Mouse (Mus musculus): ENCODE measurements around the gene Lgi2. TPM values are rescaled to one million over a fixed set of nuclear protein-coding genes. Genes with fewer than 3 reads are reported as not detected.

Lgi2 gene
- total RNA-seq (2022): 10 to 100 TPM; 53.1 to 72.8 (median 58.0) TPM

DNA sequence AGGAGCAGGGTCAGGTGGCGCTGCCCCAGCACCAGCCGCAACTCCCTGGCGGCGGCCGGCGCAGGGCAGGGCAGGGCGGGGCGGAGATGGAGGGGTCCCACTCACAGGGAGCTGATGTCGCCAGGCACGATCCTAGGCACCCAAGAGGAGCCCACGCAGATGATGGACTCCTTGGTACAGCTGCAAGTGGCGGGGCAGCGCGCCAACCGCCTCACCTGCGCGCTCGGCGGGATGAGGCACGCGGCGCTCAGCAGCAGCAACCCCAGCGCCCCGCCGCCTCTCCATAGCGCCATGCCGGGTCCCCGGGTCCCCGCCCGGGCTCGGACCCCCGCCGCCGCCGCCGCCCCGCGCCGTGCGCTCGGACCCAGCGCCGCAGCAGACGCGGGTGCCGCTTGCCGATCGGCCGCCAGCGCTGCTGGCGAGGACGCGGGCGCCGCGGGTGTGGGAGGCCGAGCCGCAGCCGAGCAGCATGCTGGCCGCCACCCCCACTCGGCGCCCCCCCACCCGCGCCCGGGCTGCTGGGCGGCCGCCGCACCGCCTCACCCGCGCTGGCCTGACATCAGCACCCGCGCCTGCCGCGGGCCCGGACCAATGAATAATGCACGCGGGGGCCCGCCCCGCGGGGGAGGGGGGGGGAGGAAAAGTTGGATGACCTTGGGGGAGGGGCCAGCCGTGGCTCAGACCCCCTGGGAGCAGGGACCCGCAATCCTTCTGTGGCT lies at the start of gene Lgi2:
TSS of gene Lgi2 (minus strand) at position 650 of the 719 bp plus-strand sequence.
- peak in 1 of 2 experiments; percentile 36 for DNase-seq (ENCODE audit: low spot score in 2 of 2)

- no peak for DNase-seq (ENCODE audit: low spot score in 2 of 2)
Observed at GRCm38 (mm10) chr5:52615421-52615820, 49.2 kb upstream of the Lgi2 start.

GRCm38 (mm10) chr5:52614686-52615085 lies 48.4 kb upstream of the Lgi2 start:
- no peak for DNase-seq (ENCODE audit: low spot score in 2 of 2)

- DNase-seq (ENCODE audit: low spot score in 2 of 2): no peak
Observed at GRCm38 (mm10) chr5:52612776-52613175, 46.5 kb upstream of the Lgi2 start.

DNA sequence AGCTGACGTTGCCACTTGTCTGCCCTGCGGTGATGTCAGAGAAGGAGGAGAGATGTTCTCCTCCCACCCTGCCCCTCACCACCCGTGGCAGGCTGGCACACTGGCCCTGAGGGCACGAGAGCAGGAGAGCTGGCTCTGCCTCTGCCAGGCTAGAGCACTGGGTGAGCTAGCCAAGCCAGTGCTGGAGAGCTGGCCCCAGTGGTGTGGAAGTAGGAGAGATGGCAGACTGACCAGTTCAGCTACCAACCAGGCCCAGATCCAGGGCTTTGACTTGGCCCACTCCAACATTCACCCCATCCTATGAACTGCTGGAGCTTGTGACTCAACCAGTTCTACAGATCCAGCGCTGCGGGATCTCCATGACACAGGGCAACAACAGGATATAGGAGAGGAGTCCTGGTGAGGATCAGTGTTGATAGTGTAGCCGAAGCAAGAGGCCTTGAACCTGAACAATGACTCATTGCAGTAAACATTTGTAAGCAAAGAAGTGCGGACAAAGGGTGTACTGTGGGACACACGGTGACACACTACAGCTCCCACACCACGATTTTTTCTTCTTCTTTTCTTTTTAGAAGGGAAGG lies 45.1 kb upstream of the Lgi2 start:
- DNase-seq (ENCODE audit: low spot score in 2 of 2): no peak

- no peak for DNase-seq (ENCODE audit: low spot score in 2 of 2)
Observed at GRCm38 (mm10) chr5:52610306-52610705, 44.0 kb upstream of the Lgi2 start.

DNA sequence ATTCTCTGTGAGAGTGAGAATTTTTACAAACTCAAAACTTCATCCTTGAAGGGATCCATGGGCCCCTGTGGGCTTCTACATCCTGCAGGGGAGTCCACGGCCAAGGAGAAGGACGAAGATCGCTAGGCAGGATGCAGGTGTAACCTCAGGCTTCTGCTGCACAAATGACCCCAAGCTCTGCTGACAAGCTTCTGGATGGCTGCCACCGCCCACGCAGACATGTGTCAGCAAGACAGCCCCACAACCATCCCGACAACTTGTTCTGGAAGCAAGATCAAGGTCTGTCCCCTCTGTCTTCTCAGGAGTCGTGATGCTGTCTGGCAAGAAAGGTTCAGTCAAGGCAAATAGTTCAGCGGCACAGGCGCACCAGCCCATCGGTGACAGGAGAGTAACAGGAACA lies 43.4 kb upstream of the Lgi2 start:
- no peak for DNase-seq (ENCODE audit: low spot score in 2 of 2)

GRCm38 (mm10) chr5:52604582-52605041 lies 38.4 kb upstream of the Lgi2 start:
- no peak for DNase-seq (ENCODE audit: low spot score in 2 of 2)

DNA sequence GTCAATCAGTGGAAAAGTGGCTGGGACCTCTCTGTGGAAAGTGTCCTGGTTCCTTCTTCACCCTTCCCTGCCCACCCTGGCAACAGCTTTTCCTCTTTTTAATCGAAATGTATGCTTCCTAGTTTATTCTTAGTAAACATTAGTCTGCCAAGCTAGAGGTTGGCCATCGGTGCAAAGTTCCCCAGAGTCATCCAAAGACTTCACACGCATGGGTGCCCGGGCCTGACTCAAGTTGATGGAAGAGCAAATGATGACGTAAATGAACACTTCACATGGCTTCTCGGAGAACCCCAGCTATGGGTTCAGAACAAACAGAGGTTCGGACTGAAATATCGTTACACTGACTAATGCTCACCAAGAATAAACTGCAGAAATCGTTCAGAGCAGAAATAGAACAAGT lies 24.4 kb upstream of the Lgi2 start:
- no peak for DNase-seq (ENCODE audit: low spot score in 2 of 2)

- no peak for DNase-seq (ENCODE audit: low spot score in 2 of 2)
Observed at GRCm38 (mm10) chr5:52588650-52589049, 22.4 kb upstream of the Lgi2 start.

DNA sequence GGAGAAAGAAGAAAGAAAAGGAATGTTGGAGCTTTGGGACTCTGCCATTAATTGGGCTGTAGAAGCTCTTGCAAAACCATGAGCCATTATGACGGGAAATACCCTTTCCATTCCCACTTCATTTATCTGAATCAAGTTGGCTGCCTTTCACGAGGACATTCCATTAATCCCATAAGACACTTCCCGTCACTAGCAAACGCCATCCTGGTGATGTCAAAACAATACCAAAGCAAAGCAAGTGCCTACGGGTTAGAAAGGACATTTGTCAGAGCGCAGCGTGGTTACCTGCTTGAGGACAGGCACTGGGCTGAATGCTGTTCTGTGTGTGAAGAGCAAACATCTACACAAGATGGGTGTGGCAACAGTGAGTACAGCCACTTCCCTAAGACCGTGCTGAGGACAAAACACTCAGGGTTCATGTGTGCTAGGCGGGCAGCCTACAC lies 21.1 kb upstream of the Lgi2 start:
- DNase-seq (ENCODE audit: low spot score in 2 of 2): no peak

DNA sequence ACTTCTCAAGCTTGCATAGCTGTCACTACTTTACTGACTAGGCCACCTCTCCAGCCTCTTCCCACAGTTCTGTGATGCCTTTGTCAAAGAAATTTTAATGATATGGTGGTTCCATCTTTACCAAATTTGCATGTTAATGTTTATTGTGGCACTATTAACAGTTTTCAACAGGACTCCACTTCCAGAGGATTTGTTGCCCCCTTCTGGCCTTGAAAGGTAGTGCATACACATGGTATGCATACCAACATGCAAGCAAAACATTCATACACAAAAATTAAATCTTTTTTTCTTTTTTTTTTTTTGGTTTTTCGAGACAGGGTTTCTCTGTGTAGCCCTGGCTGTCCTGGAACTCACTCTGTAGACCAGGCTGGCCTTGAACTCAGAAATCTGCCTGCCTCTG lies 6.3 kb upstream of the Lgi2 start:
- no peak for DNase-seq (ENCODE audit: low spot score in 2 of 2)

- DNase-seq (ENCODE audit: low spot score in 2 of 2): no peak
Observed at GRCm38 (mm10) chr5:52570746-52571145, 4.5 kb upstream of the Lgi2 start.

DNA sequence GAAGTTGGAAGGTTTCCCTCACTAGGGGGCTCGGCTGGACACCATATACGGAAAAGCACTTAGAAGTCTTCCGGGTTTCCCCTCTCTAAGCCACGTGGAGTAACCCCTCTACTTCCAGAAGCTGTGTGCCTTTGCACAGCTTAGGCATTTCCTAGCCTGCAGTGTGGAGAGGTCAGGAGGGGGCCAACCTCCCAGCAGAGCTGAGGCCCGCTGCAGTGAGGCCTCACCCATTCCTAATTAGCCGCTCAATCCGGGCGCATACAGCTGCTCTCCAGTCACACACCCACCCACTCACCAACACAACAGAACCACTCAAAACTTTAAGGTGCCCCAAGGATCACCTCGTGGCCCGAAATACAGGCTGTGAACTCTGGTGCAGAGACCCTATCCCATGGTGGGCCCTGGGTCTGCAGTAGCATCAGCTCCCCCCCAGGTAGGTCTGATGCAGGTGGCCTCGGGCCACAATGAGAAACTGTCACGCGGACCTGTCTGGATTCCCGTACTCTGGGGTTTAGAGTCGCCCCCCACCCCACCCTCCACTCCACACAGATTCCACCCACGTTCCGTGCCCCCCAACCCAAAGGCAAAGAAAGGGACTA lies 949 bp downstream of the Lgi2 start:
- no peak for DNase-seq (ENCODE audit: low spot score in 2 of 2)

GRCm38 (mm10) chr5:52564351-52564750 lies 1.9 kb downstream of the Lgi2 start:
- DNase-seq (ENCODE audit: low spot score in 2 of 2): no peak

DNA sequence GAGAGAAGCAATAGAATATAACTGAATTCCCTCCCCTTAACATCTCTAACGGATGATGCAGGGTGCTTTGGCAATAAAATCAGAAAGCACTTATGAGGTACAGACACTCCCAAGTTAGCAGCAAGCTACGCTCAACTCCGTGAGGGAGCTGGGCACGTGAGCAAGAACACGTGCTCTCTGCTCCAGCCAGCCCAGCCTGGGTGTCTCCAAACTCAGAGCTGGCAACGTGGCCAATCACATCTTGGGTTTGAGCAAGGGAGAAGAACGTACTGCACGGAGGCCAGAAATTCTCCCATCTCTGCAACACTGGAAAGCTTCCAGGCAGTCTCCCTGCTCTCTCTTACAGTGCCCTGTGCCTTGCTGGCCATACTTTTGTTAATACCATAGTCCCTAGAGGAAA lies 6.0 kb downstream of the Lgi2 start:
- DNase-seq (ENCODE audit: low spot score in 2 of 2): no peak

DNA sequence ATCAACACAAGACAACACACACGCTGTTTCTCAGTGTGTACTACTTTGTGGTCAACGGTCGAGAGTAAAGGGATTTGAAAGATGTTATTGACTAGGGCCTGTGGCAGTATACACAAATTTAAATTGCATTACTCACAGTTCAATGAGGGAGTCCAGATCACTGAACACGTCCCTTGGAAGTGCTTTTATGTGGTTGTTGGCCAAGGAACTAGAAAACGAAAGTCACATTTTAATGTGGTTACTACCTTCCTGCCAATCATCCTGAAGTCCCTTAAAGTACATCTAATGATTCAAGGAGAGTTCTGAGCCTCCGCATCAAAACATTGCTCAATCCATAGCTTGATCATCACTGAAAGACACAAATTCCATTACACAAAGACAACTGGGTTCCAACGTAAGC lies 10.7 kb downstream of the Lgi2 start:
- DNase-seq (ENCODE audit: low spot score in 2 of 2): no peak

DNA sequence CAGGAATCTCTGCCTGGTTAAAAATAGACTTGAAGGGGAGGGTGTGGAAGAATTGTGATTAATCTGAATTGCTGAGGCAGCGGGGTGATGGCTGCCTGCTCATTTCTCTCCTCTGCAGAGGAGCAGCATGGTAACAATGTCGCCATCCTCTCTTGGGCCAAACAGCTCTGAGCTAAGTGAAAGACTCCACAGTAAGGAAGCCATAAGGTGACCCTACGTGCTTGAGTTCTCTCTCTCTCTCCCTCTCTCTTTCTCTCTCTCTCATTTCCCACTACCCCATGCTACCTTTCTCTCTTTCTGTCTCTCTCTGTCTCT lies 15.0 kb downstream of the Lgi2 start:
- DNase-seq (ENCODE audit: low spot score in 2 of 2): no peak

DNA sequence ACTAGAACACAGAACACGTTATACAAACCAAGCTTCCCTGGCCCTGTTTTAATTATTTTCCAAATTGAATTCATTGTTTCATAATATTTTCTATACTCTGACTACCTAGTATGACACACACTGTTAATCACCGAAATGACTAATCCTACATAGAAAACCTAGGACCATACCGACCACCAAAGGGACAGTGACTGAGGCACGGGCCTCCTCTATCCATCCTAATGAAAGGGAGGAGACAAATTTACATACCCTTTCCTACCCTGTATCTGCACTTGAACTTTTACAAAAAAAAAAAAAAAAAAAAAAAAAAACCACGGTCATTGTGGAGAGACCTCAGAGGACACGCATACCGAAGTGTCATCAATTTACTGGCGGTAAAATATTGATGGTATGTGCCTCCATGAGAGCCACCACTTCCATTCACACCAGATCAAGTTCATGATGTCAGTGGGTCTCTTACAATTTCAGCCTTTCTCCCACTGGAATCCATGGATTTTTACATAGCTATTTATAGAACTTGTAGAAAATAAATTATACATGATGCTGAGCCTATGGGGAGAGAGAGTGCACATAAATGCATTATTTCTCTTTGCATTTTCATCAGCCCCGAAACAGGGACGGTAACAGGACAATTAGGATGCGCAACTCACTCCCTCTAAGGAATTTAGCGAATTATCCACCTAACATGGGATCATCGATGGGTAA lies 15.5 kb downstream of the Lgi2 start:
- no peak for DNase-seq (ENCODE audit: low spot score in 2 of 2)

- no peak for DNase-seq (ENCODE audit: low spot score in 2 of 2)
Observed at GRCm38 (mm10) chr5:52546950-52547349, 19.3 kb downstream of the Lgi2 start.

DNA sequence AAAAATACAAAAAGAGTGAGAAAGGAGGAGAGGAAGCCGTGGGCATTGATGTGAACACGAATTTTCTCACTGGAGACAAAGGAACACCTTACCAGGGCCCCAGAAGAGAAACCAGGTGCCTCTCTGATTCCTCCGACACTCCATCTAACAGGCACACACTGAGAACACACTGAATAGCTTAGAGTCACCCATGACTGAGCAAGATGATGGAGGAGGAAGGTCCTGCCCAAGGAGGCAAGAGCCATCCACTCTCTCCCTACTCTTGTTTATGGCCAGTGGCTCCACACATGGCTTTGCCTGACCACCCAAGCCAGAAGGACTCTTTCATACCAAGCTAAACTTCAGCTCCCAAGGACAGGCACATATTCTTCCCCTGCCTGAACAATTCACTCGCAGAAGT lies 22.5 kb downstream of the Lgi2 start:
- DNase-seq (ENCODE audit: low spot score in 2 of 2): no peak

DNA sequence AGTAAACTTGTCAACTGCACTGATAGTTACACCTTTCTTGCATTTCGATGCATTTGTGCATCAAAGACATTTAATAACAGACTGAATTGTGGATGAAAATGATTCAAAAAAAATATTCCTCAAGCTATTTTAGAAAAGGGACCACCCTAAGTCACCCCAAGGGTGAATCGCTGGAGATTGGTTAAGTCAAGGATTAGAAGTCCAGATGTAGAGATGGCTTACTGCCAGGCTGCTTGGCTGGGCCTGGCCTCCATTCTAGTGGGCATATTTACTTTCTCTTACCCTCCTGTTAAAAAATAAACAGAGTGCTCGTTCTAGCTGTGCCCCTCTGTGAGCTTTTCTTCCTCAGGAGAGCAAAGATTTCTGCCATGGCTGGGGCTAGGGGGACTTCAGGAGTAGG lies 26.1 kb downstream of the Lgi2 start:
- no peak for DNase-seq (ENCODE audit: low spot score in 2 of 2)

Measured in left cerebral cortex, adult 8-10 months (tissue).